In the genomic region with DNA sequence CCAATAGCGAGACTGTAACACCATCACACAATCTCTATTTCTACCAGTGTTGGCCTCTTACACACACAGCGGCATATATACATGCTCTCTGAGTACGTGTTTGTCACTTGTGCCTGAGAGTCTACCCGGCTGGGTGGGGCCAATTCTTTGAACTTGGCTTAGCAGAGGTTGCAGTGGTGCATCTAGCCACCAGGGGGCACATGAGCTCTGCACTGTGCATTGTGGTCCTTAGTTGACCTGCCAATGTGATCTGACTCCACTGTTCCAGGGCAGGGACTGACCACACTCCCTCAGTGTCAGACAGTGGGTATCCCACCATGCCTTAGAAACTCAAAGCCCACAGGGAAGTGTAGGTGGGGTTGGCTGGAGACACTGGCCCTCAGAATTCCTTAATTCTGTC, we compare ENCODE assay signal across 9 mouse cellular contexts. TPM values are rescaled to one million over a fixed set of nuclear protein-coding genes. Genes with fewer than 3 reads are reported as not detected.
DNase-seq lines count a peak whose midpoint lies in the region; ATAC-seq and TF ChIP-seq lines count a peak whose summit lies in the region.
"Had no signal": no experiment of that assay in that cellular context is flagged by ENCODE, and none has a peak within 500 bp of the region (broad histone marks: within the 10 kb centered on the region; RNA-seq: fewer than 3 reads in every experiment).

No protein-coding gene starts in this region.

- H3K4me1 ChIP-seq in hindbrain, embryonic 10.5 days (replicated peaks), result no peaks in the 10 kb centered on the region
- H3K4me1 ChIP-seq in hindbrain, embryonic 14.5 days (replicated peaks; ENCODE audit: control insufficient read depth, insufficient read depth, low read length), result no peaks in the 10 kb centered on the region
- H3K4me1 ChIP-seq in G1E (ENCODE audit: insufficient read depth, low read depth, low read length), result peaks cover 10% of the 10 kb centered on the region
- H3K4me1 ChIP-seq in embryonic facial prominence, embryonic 10.5 days, result no peaks in the 10 kb centered on the region
- no peaks in the 10 kb centered on the region for H3K4me1 ChIP-seq in midbrain, postnatal 0 days (ENCODE audit: insufficient read depth, low read length)
- H3K4me1 ChIP-seq: midbrain, embryonic 12.5 days had no signal

- no peak overlapping the region for H3K4me2 ChIP-seq in hindbrain, embryonic 14.5 days (replicated peaks)
- no peak overlapping the region for H3K4me2 ChIP-seq in midbrain, postnatal 0 days (ENCODE audit: low read depth, low read length, poor library complexity, severe bottlenecking)
- H3K4me2 ChIP-seq: midbrain, embryonic 12.5 days had no signal

- ATAC-seq in hindbrain, embryonic 14.5 days (ENCODE audit: low FRiP score), result no peak
- ATAC-seq in G1E (ENCODE audit: extremely low read depth, insufficient number of reproducible peaks, low FRiP score, poor library complexity, severe bottlenecking), result no peak
- ATAC-seq in midbrain, postnatal 0 days (ENCODE audit: low FRiP score), result no peak

- DNase-seq in hindbrain, embryonic 10.5 days (ENCODE audit: low spot score), result peak; percentile 54
- no peak for DNase-seq in hindbrain, embryonic 14.5 days (ENCODE audit: low spot score)
- DNase-seq in G1E (ENCODE audit: low spot score), result no peak
- DNase-seq in embryonic facial prominence, embryonic 10.5 days (ENCODE audit: low spot score), result peak; percentile 59
- peak; percentile 37 to 68 for DNase-seq in kidney, postnatal 36 days
- no peak for DNase-seq in midbrain, postnatal 0 days (ENCODE audit: low spot score)
- peak; percentile 74 to 76 for DNase-seq in thymus, postnatal 36 days
- no peak for DNase-seq in cerebellum, adult 9-10 months

- H3K9me3 ChIP-seq in hindbrain, embryonic 10.5 days, result peaks cover 2% of the 10 kb centered on the region; the same call in 1 of the 2 replicates
- no peaks in the 10 kb centered on the region for H3K9me3 ChIP-seq in hindbrain, embryonic 14.5 days (ENCODE audit: control insufficient read depth, low read length)
- no peaks in the 10 kb centered on the region for H3K9me3 ChIP-seq in G1E (replicated peaks)
- no peaks in the 10 kb centered on the region for H3K9me3 ChIP-seq in embryonic facial prominence, embryonic 10.5 days
- H3K9me3 ChIP-seq in midbrain, postnatal 0 days (ENCODE audit: low read length), result no peaks in the 10 kb centered on the region
- H3K9me3 ChIP-seq: midbrain, embryonic 12.5 days had no signal

- 55% methylated on average over 4 of the region's 4 CpGs for WGBS in hindbrain, embryonic 10.5 days
- WGBS in hindbrain, embryonic 14.5 days, result 52% methylated on average over 4 of the region's 4 CpGs
- WGBS in embryonic facial prominence, embryonic 10.5 days, result 59% methylated on average over 4 of the region's 4 CpGs
- WGBS in midbrain, postnatal 0 days, result 54% methylated on average over 4 of the region's 4 CpGs

- no peak overlapping the region for H3K27ac ChIP-seq in hindbrain, embryonic 10.5 days
- no peak overlapping the region for H3K27ac ChIP-seq in hindbrain, embryonic 14.5 days
- no peak overlapping the region for H3K27ac ChIP-seq in embryonic facial prominence, embryonic 10.5 days (replicated peaks)
- no peak overlapping the region for H3K27ac ChIP-seq in midbrain, postnatal 0 days (ENCODE audit: low read depth, low read length)
- H3K27ac ChIP-seq: midbrain, embryonic 12.5 days had no signal

- H3K36me3 ChIP-seq in hindbrain, embryonic 10.5 days, result no peaks in the 10 kb centered on the region
- no peaks in the 10 kb centered on the region for H3K36me3 ChIP-seq in hindbrain, embryonic 14.5 days (replicated peaks; ENCODE audit: control insufficient read depth, insufficient read depth)
- H3K36me3 ChIP-seq in G1E (replicated peaks), result no peaks in the 10 kb centered on the region
- no peaks in the 10 kb centered on the region for H3K36me3 ChIP-seq in embryonic facial prominence, embryonic 10.5 days (replicated peaks)
- H3K36me3 ChIP-seq in midbrain, postnatal 0 days (ENCODE audit: insufficient read depth, low read length), result no peaks in the 10 kb centered on the region
- H3K36me3 ChIP-seq: midbrain, embryonic 12.5 days had no signal

- no peaks in the 10 kb centered on the region for H3K27me3 ChIP-seq in hindbrain, embryonic 10.5 days (ENCODE audit: insufficient read depth, poor library complexity, severe bottlenecking)
- H3K27me3 ChIP-seq in hindbrain, embryonic 14.5 days (ENCODE audit: control insufficient read depth, insufficient read depth, low read length), result no peaks in the 10 kb centered on the region
- no peaks in the 10 kb centered on the region; the same call in 1 of the 2 replicates for H3K27me3 ChIP-seq in G1E (ENCODE audit: insufficient read depth, low read length)
- no peaks in the 10 kb centered on the region for H3K27me3 ChIP-seq in embryonic facial prominence, embryonic 10.5 days (replicated peaks; ENCODE audit: low read depth, poor library complexity, severe bottlenecking)
- no peaks in the 10 kb centered on the region for H3K27me3 ChIP-seq in midbrain, postnatal 0 days (ENCODE audit: insufficient read depth, low read length)

- H3K9ac ChIP-seq in hindbrain, embryonic 14.5 days, result no peak overlapping the region
- no peak overlapping the region for H3K9ac ChIP-seq in midbrain, postnatal 0 days (replicated peaks; ENCODE audit: low read length, poor library complexity, severe bottlenecking)
- H3K9ac ChIP-seq: midbrain, embryonic 12.5 days had no signal

- no peak overlapping the region for H3K4me3 ChIP-seq in hindbrain, embryonic 10.5 days
- no peak overlapping the region for H3K4me3 ChIP-seq in hindbrain, embryonic 14.5 days (replicated peaks; ENCODE audit: low read length)
- no peak overlapping the region for H3K4me3 ChIP-seq in G1E (ENCODE audit: low read depth, low read length)
- no peak overlapping the region for H3K4me3 ChIP-seq in embryonic facial prominence, embryonic 10.5 days
- no peak overlapping the region for H3K4me3 ChIP-seq in midbrain, postnatal 0 days (ENCODE audit: low read depth, low read length)
- H3K4me3 ChIP-seq: midbrain, embryonic 12.5 days had no signal

- peak; percentile 99 for TF ChIP-seq CTCF in G1E (IDR thresholded peaks at IDR 0.05; ENCODE audit: low read depth, low read length)
- peak; percentile 65 for TF ChIP-seq CTCF in midbrain, postnatal 0 days (IDR thresholded peaks at IDR 0.05)

RNA-seq across cellular contexts. Expression of gene Tmem121, which starts 34.1 kb away (rescaled TPM):
- polyA plus RNA-seq in hindbrain, embryonic 10.5 days (2016; fragmentation: Nextera tagmentation; extraction: Ambion mirVana), result 16.4 and 24.8 TPM in 2 replicates
- 28.0 and 33.4 TPM in 2 replicates for polyA plus RNA-seq in hindbrain, embryonic 14.5 days (2014; fragmentation: Nextera tagmentation; extraction: Ambion mirVana)
- total RNA-seq in G1E (2014; fragmentation: Nextera tagmentation), result not detected in 2 replicates
- not detected in 2 replicates for total RNA-seq in G1E (2017)
- polyA plus RNA-seq in G1E (2012), result not detected in 2 replicates
- 11.4 and 12.1 TPM in 2 replicates for polyA plus RNA-seq in embryonic facial prominence, embryonic 10.5 days (2016; fragmentation: Nextera tagmentation; extraction: Ambion mirVana)
- total RNA-seq in midbrain, postnatal 0 days (2014; rRNA removed), result 80.8 and 89.1 TPM in 2 replicates
- polyA plus RNA-seq in midbrain, postnatal 0 days (2015; fragmentation: Nextera tagmentation; extraction: Ambion mirVana), result 63.6 and 67.5 TPM in 2 replicates

Comparison
In these comparisons a context has a peak if more than half of its experiments do, and no peak if none do; other contexts are left out.
1. DNase-seq: peak in hindbrain, embryonic 10.5 days (single experiment), embryonic facial prominence, embryonic 10.5 days (single experiment), kidney, postnatal 36 days (2 of 2) and thymus, postnatal 36 days (2 of 2); none in hindbrain, embryonic 14.5 days (single experiment), G1E (single experiment), midbrain, postnatal 0 days (single experiment) and cerebellum, adult 9-10 months (single experiment).
2. RNA of gene Tmem121, which starts 34.1 kb away (polyA plus RNA-seq): 63.6 to 67.5 TPM in midbrain, postnatal 0 days, 28.0 to 33.4 TPM in hindbrain, embryonic 14.5 days, 16.4 to 24.8 TPM in hindbrain, embryonic 10.5 days and 11.4 to 12.1 TPM in embryonic facial prominence, embryonic 10.5 days; not detected in G1E; every median in the first group is over 10 times any median in the second.